Mouse (Mus musculus) heart, adult 2 months (tissue): ENCODE measurements around the gene Ticam1. TPM values are rescaled to one million over a fixed set of nuclear protein-coding genes. Genes with fewer than 3 reads are reported as not detected.

Source experiments
- DNase-seq, 2 experiments: peaks; one replicate each; pipeline ENCODE4 v3.0.0; 2021
- H3K27ac ChIP-seq: fragments of 200-600 bp; 2 replicates; pipeline ENCODE4 v1.8.1; 2022
- H3K27me3 ChIP-seq: fragments of 200-500 bp; 2 replicates; pipeline ENCODE4 v1.6.1; 2012; ENCODE audit warnings: mild to moderate bottlenecking, low read length, inconsistent platforms, mixed read lengths; ENCODE audit not compliant: control insufficient read depth, insufficient read depth
- H3K36me3 ChIP-seq: fragments of 200-500 bp; 2 replicates; pipeline ENCODE4 v1.6.1; 2012; ENCODE audit warnings: low read length, inconsistent platforms; ENCODE audit not compliant: control insufficient read depth, insufficient read depth
- H3K4me1 ChIP-seq: fragments of 200-500 bp; 2 replicates; pipeline ENCODE4 v1.6.1; 2011; ENCODE audit warnings: low read length; ENCODE audit not compliant: control insufficient read depth, insufficient read depth
- H3K4me3 ChIP-seq: fragments of 200-600 bp; 2 replicates; pipeline ENCODE4 v1.8.1; 2022
- H3K79me2 ChIP-seq: fragments of 200-500 bp; replicated peaks from 2 replicates; pipeline ENCODE4 v1.6.1; 2012; ENCODE audit warnings: mild to moderate bottlenecking, inconsistent platforms, low read length, moderate library complexity, mixed read lengths; ENCODE audit not compliant: control insufficient read depth, insufficient read depth
- H3K9ac ChIP-seq: fragments of 200-500 bp; 2 replicates; pipeline ENCODE4 v1.6.1; 2012; ENCODE audit warnings: low read depth, mild to moderate bottlenecking, control low read depth, inconsistent platforms, low read length, mixed read lengths
- CTCF ChIP-seq: fragments of 200-600 bp; IDR thresholded peaks from 2 replicates; pipeline ENCODE4 v1.8.1; 2022; ENCODE audit warnings: antibody characterized with exemption, mild to moderate bottlenecking, moderate library complexity
- EP300 ChIP-seq: fragments of 200-500 bp; IDR thresholded peaks from 2 replicates; pipeline ENCODE4 v1.6.1; 2011; ENCODE audit warnings: low read depth, low read length, control low read depth; ENCODE audit not compliant: insufficient read depth
- POLR2A ChIP-seq: fragments of 200-500 bp; IDR thresholded peaks from 2 replicates; pipeline ENCODE4 v1.6.1; 2011; ENCODE audit warnings: mild to moderate bottlenecking, low read depth, low read length, control low read depth; ENCODE audit not compliant: insufficient read depth
- WGBS: fragments of 180-500 bp; shearing (Covaris S2); methylation state at CpG from one replicate; pipeline ENCODE4 v1.1.7; 2018; 5-methylcytosine and 5-hydroxymethylcytosine counted together
- intact Hi-C: fragments of 180-260 bp; cut with DNase I; formaldehyde crosslinking; loops from one replicate; pipeline ENCODE4 v1.15.1; 2025
- long read RNA-seq: library from polyadenylated mRNA; stranded (forward); transcript quantifications from one replicate; pipeline ENCODE4 v2.0.0, GENCODE M21; 2021
- polyA plus RNA-seq: library from polyadenylated mRNA; depleted of rRNA; stranded (reverse); fragments of >200 nt; gene quantifications from 2 replicates; pipeline ENCODE4 v1.2.3, GENCODE M21; 2012; rRNA removed
- total RNA-seq, 2 experiments: library from RNA; stranded (reverse); gene quantifications; 2 replicates each; pipeline ENCODE4 v1.2.3; 2021

The Ticam1 gene
- total RNA-seq (1 to 10 TPM; 8.0 TPM), polyA plus RNA-seq (16.8 and 18.0 TPM in 2 replicates)
- long read RNA-seq, partial matches to known transcripts = 2 of 3 reads
- long read RNA-seq, other reads (novel, unspliced or antisense) = 0 of 3 reads

GRCm38 (mm10) chr17:56276643-56277566 is at the start of gene Ticam1:
Gene Ticam1 (minus strand): TSS chr17:56276786.
- H3K4me3 ChIP-seq = peak within 1 kb of the TSS; percentile 72
- H3K9ac ChIP-seq = peak within 1 kb of the TSS; percentile 95
- DNase-seq = peak; percentile 88 to 96
- peaks cover 2% of the 10 kb centered on the region; the same call in 1 of the 2 replicates for H3K36me3 ChIP-seq
- H3K27me3 ChIP-seq = no peaks in the 10 kb centered on the region
- WGBS = 2% methylated on average over 20 of the region's 21 CpGs
- no peaks in the 10 kb centered on the region; the same call in 1 of the 2 replicates for H3K79me2 ChIP-seq
- H3K4me1 ChIP-seq = peaks cover 21% of the 10 kb centered on the region
- intact Hi-C loops = loop anchor here (5.0 kb wide), 1 partner anchor 75 kb away; no protein-coding TSS in a partner anchor
- TF ChIP-seq EP300 = peak; percentile 95
- peak; percentile 64 for TF ChIP-seq POLR2A
- peak; percentile 57 for TF ChIP-seq CTCF
- peak within 1 kb of the TSS; percentile 89 for H3K27ac ChIP-seq

GRCm38 (mm10) chr17:56325450-56326152 is 49.0 kb upstream of the Ticam1 start, which contains the start of gene Kdm4b:
Gene Kdm4b (plus strand): TSS chr17:56326062.
- TF ChIP-seq EP300 (0 out of 2 replicates have a peak, but pooled peaks have one; percentile 49), POLR2A (peak; percentile 75), CTCF (no peak)
- peak within 1 kb of the TSS; percentile 72 for H3K4me3 ChIP-seq
- H3K9ac ChIP-seq = peak within 1 kb of the TSS; percentile 87
- WGBS = under 1% methylated on average over 57 of the region's 57 CpGs
- H3K4me1 ChIP-seq = peaks cover 8% of the 10 kb centered on the region
- intact Hi-C loops = loop anchor here (2.0 kb wide), 1 partner anchor 21 kb away; no protein-coding TSS in a partner anchor
- H3K36me3 ChIP-seq = no peaks in the 10 kb centered on the region
- peak; percentile 98 to 100 for DNase-seq
- peaks cover 7% of the 10 kb centered on the region; the same call in 1 of the 2 replicates for H3K79me2 ChIP-seq
- H3K27me3 ChIP-seq = no peaks in the 10 kb centered on the region
- H3K27ac ChIP-seq = peak within 1 kb of the TSS; percentile 92

- Histone ChIP-seq H3K4me3 (no peak overlapping the region), H3K36me3 (no peaks in the 10 kb centered on the region), H3K27ac (no peak overlapping the region), H3K4me1 (peaks cover 6% of the 10 kb centered on the region), H3K27me3 (no peaks in the 10 kb centered on the region), H3K79me2 (peaks cover 5% of the 10 kb centered on the region; the same call in 1 of the 2 replicates), H3K9ac (no peak overlapping the region)
- TF ChIP-seq CTCF (no peak), POLR2A (no peak), EP300 (no peak)
- intact Hi-C loops = loop anchor here (2.0 kb wide), 1 partner anchor 20 kb away; no protein-coding TSS in a partner anchor
- DNase-seq = no peak
- WGBS = 88% methylated on average over 3 of the region's 3 CpGs
Measured at GRCm38 (mm10) chr17:56324419-56324818, 47.8 kb upstream of the Ticam1 start.

GRCm38 (mm10) chr17:56309191-56309945 is 32.8 kb upstream of the Ticam1 start:
- Histone ChIP-seq H3K9ac (no peak overlapping the region), H3K27ac (no peak overlapping the region), H3K36me3 (no peaks in the 10 kb centered on the region), H3K4me3 (no peak overlapping the region), H3K79me2 (no peaks in the 10 kb centered on the region), H3K27me3 (no peaks in the 10 kb centered on the region), H3K4me1 (no peaks in the 10 kb centered on the region; the same call in 1 of the 2 replicates)
- TF ChIP-seq POLR2A (no peak), EP300 (no peak), CTCF (no peak; the same call in 1 of the 2 replicates)
- DNase-seq = no peak
- 90% methylated on average over 15 of the region's 15 CpGs for WGBS
- intact Hi-C loops = no loop called here

- intact Hi-C loops = no loop called here
- Histone ChIP-seq H3K36me3 (no peaks in the 10 kb centered on the region), H3K79me2 (no peaks in the 10 kb centered on the region), H3K4me1 (no peaks in the 10 kb centered on the region; the same call in 1 of the 2 replicates), H3K4me3 (no peak overlapping the region), H3K27me3 (no peaks in the 10 kb centered on the region), H3K9ac (no peak overlapping the region), H3K27ac (no peak overlapping the region)
- WGBS = 74% methylated on average over 6 of the region's 6 CpGs
- DNase-seq = no peak
- no peak for TF ChIP-seq CTCF
- no peak for TF ChIP-seq POLR2A
- TF ChIP-seq EP300 = no peak
Measured at GRCm38 (mm10) chr17:56308088-56308487, 31.5 kb upstream of the Ticam1 start.
